Mouse (Mus musculus): ENCODE results near the gene Cldn34d. TPM values are rescaled to one million over a fixed set of nuclear protein-coding genes. Genes with fewer than 3 reads are reported as not detected.

Cldn34d gene
- not detected for polyA plus RNA-seq (2017; shearing (Covaris generic))

DNA sequence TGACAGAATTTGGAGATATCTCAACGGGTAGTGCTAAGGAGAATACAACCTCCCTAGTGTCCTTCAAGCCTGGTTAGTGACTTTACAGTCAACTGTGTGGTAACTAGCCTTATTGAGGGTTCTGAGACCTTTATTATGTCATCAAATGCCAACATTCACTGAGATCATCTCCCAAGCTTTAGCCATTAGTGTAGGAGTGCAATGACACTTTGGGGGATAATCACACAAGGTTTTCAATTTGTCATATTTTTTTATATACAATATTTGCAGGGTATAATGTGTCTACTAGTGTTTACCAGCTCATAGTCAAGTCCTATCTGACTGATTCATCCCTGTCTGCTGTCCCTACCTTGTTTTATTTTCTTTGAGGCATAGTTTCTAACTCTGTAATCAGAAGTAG, at the start of gene Cldn34d:
TSS of gene Cldn34d (minus strand) at position 101 of the 400 bp plus-strand sequence.

Other genes starting within 250 kb of the Cldn34d start
- gene Cldn34b4, start 209.6 kb downstream of the Cldn34d start, polyA plus RNA-seq (2017; shearing (Covaris generic)), result not detected